Mouse (Mus musculus): ENCODE results near the gene Zfp791. TPM values are rescaled to one million over a fixed set of nuclear protein-coding genes. Genes with fewer than 3 reads are reported as not detected.
"Not testable (repeated sequence)": the region's sequence is repeated elsewhere in the genome, so short reads cannot be mapped to it uniquely, and the experiment has no call there.

Zfp791 gene
- total and polyA plus RNA-seq, 2 experiments from 2014 or later = 0.15 to 0.97 TPM

DNA sequence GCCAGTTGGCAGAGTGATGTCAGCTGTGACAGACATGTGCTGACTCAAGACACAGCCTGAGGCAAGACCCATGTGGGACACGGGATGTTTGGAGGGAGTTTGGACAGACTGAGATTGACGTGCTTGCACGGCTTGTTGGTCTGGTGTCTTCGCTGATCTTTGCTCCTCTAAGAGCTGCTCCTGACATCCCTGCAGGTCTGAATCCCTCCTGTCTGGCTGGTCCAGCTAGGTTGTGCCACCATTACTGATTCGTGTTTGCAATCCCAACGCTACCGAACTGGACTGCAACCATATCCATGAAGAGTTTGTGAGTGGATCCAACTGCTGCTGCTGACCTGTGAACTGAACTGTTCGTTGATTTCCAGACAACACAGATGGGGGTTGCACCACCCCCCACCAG, 796 bp upstream of the Zfp791 start:
- Histone ChIP-seq H3K9me3 (replicated peaks; ENCODE audit: control insufficient read depth, low read length) (no peaks in the 10 kb centered on the region), H3K9ac (replicated peaks; ENCODE audit: low read depth, low read length) (no peak overlapping the region), H3K4me1 (ENCODE audit: control insufficient read depth, insufficient read depth) (peaks cover 4% of the 10 kb centered on the region; the same call in 1 of the 2 replicates), H3K27ac (ENCODE audit: low read depth) (no peak overlapping the region), H3K4me2 (ENCODE audit: low read depth, low read length) (no peak overlapping the region), H3K27me3 (ENCODE audit: control insufficient read depth, insufficient read depth, low read length) (no peaks in the 10 kb centered on the region), H3K4me3 (ENCODE audit: low read depth, low read length) (no peak overlapping the region), H3K36me3 (replicated peaks; ENCODE audit: control insufficient read depth, insufficient read depth, low read length) (no peaks in the 10 kb centered on the region)
- TF ChIP-seq EP300 (IDR thresholded peaks at IDR 0.05; ENCODE audit: low read depth) (no peak), CTCF (IDR thresholded peaks at IDR 0.05; ENCODE audit: low read depth) (no peak)
- no peak for ATAC-seq (ENCODE audit: insufficient read depth, low read depth)
- DNase-seq (ENCODE audit: low spot score) = no peak
- 85% methylated on average over 8 of the region's 8 CpGs for WGBS

DNA sequence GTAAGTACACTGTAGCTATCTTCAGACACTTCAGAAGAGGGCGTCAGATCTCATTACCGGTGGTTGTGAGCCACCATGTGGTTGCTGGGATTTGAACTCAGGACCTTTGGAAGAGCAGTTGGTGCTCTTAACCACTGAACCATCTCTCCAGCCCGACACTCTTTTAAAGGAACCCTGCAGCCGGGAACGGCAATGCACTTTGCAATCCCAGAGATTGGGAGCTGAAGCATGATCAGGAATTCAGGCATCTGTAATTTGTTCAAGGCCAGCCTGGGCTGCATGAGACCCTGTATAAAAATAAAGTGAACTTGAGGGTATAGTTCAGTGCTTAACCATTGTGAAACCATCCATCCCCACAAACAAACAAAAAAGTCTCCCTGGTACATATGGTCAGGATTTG, 2.6 kb downstream of the Zfp791 start:
- not testable (repeated sequence) for H3K9me3 ChIP-seq (replicated peaks; ENCODE audit: control insufficient read depth, low read length); H3K4me1 ChIP-seq (ENCODE audit: control insufficient read depth, insufficient read depth); H3K9ac ChIP-seq (replicated peaks; ENCODE audit: low read depth, low read length); H3K4me3 ChIP-seq (ENCODE audit: low read depth, low read length); ATAC-seq (ENCODE audit: insufficient read depth, low read depth); H3K36me3 ChIP-seq (replicated peaks; ENCODE audit: control insufficient read depth, insufficient read depth, low read length); H3K27ac ChIP-seq (ENCODE audit: low read depth); H3K4me2 ChIP-seq (ENCODE audit: low read depth, low read length); H3K27me3 ChIP-seq (ENCODE audit: control insufficient read depth, insufficient read depth, low read length); DNase-seq (ENCODE audit: low spot score)
- WGBS = 81% methylated on average over 5 of the region's 5 CpGs

DNA sequence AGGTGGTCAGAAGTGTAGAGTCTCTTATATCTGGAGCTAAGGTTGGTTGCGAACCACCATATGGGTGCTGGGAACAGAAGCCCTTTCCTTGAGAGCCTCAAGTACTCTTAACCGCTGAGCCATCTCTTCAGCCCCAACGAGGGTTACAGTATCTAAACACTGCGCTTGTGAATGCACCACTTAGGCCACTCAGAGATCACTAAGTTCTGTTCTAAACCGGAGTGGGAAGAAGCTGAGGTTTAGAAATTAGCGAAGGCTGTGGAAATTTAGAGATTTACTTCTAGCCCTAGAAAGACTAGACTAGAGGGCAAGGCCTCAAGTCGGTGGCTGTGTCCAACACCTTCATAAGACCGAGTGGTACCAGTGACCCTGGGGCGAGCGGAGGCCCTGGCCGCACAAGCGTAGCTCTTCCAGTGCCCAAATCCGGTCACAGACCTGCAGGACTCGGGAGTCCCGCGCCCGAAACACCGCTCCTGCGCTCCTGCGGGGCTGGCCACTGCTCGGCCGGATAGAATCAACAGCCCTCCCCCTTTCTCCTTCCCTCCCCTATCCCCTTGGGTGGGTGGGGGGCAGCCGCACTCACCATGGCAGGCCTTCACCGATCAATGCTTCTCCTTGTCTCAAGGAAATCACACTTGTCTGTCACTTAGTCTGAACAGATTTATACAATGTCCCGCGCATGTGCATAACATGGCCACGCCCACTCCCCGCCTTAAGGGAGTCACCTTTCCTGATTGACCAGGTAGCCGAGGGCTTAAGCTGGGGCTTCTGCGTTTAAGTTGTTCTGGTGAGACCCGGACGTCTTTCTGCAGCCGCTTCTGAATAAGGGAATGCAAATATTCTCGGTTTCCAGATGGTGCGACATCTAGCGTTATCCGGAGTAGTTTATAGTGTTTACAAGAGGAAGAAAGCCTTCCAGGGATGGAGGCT, 3.6 kb downstream of the Zfp791 start:
- ATAC-seq (ENCODE audit: insufficient read depth, low read depth) (peak; percentile 79), DNase-seq (ENCODE audit: low spot score) (peak; percentile 68)
- H3K9me3 ChIP-seq (replicated peaks; ENCODE audit: control insufficient read depth, low read length) = no peaks in the 10 kb centered on the region
- H3K27me3 ChIP-seq (ENCODE audit: control insufficient read depth, insufficient read depth, low read length) = no peaks in the 10 kb centered on the region
- H3K36me3 ChIP-seq (replicated peaks; ENCODE audit: control insufficient read depth, insufficient read depth, low read length) = no peaks in the 10 kb centered on the region
- TF ChIP-seq EP300 (IDR thresholded peaks at IDR 0.05; ENCODE audit: low read depth) (no peak), CTCF (IDR thresholded peaks at IDR 0.05; ENCODE audit: low read depth) (peak; percentile 29; the same call in 1 of the 2 replicates)
- peak overlapping the region; percentile 74 for H3K4me3 ChIP-seq (ENCODE audit: low read depth, low read length)
- 8% methylated on average over 37 of the region's 37 CpGs for WGBS
- peak overlapping the region; percentile 54 for H3K27ac ChIP-seq (ENCODE audit: low read depth)
- peaks cover 4% of the 10 kb centered on the region; the same call in 1 of the 2 replicates for H3K4me1 ChIP-seq (ENCODE audit: control insufficient read depth, insufficient read depth)
- H3K9ac ChIP-seq (replicated peaks; ENCODE audit: low read depth, low read length) = peak overlapping the region; percentile 79
- H3K4me2 ChIP-seq (ENCODE audit: low read depth, low read length) = peak overlapping the region; percentile 90

DNA sequence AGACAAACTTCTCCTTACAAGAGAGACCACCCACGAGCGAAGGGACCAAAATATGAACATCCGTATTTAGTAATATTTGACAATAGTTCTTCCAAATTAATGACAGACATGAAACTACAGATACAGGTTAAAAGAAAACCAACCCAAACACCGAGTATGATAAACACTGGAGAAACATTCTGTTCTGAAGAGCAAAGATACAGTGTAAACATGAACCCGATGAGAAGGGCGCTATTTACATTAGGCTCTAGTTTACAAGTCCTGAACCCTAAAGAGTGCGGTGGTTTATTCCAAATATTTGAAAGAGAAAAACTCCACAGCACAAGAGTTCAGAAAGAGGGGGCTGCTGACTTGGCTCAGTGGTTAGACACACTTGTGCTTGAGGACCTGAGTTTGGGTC, 5.9 kb downstream of the Zfp791 start:
- Histone ChIP-seq H3K4me3 (ENCODE audit: low read depth, low read length) (no peak overlapping the region), H3K9ac (replicated peaks; ENCODE audit: low read depth, low read length) (no peak overlapping the region), H3K4me1 (ENCODE audit: control insufficient read depth, insufficient read depth) (peaks cover 4% of the 10 kb centered on the region; the same call in 1 of the 2 replicates), H3K4me2 (ENCODE audit: low read depth, low read length) (no peak overlapping the region), H3K27ac (ENCODE audit: low read depth) (no peak overlapping the region), H3K36me3 (replicated peaks; ENCODE audit: control insufficient read depth, insufficient read depth, low read length) (0 out of 2 replicates have a peak, but pooled peaks cover under 1% of the 10 kb centered on the region), H3K9me3 (replicated peaks; ENCODE audit: control insufficient read depth, low read length) (no peaks in the 10 kb centered on the region), H3K27me3 (ENCODE audit: control insufficient read depth, insufficient read depth, low read length) (no peaks in the 10 kb centered on the region)
- no peak for TF ChIP-seq EP300 (IDR thresholded peaks at IDR 0.05; ENCODE audit: low read depth)
- ATAC-seq (ENCODE audit: insufficient read depth, low read depth) (no peak), DNase-seq (ENCODE audit: low spot score) (no peak)
- WGBS = 89% methylated on average over 7 of the region's 7 CpGs

DNA sequence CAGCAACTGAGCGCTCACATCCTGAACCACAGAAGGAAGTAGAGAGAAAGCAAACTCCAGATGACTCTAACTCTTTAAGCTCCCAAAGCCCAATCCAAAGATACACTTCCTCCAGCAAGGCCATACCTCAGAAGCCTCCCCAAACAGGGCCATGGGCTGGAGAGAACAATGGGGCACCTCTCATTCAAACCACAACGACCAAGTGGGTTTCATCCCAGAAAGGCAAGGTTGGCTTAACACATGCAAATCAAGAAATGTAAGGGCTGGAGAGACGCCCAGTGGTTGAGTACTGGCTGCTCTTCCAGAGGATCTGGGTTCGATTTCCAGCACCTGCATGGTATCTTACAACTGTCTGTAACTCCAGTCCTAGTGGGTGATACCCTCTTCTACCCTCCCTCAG, 7.4 kb downstream of the Zfp791 start:
- 73% methylated on average over 4 of the region's 4 CpGs for WGBS
- no peaks in the 10 kb centered on the region for H3K27me3 ChIP-seq (ENCODE audit: control insufficient read depth, insufficient read depth, low read length)
- H3K27ac ChIP-seq (ENCODE audit: low read depth) = no peak overlapping the region
- no peak for ATAC-seq (ENCODE audit: insufficient read depth, low read depth)
- no peak overlapping the region for H3K9ac ChIP-seq (replicated peaks; ENCODE audit: low read depth, low read length)
- H3K9me3 ChIP-seq (replicated peaks; ENCODE audit: control insufficient read depth, low read length) = no peaks in the 10 kb centered on the region
- DNase-seq (ENCODE audit: low spot score) = no peak
- H3K4me1 ChIP-seq (ENCODE audit: control insufficient read depth, insufficient read depth) = peaks cover 4% of the 10 kb centered on the region; the same call in 1 of the 2 replicates
- no peak overlapping the region for H3K4me3 ChIP-seq (ENCODE audit: low read depth, low read length)
- H3K4me2 ChIP-seq (ENCODE audit: low read depth, low read length) = no peak overlapping the region
- TF ChIP-seq EP300 (IDR thresholded peaks at IDR 0.05; ENCODE audit: low read depth) (no peak), CTCF (IDR thresholded peaks at IDR 0.05; ENCODE audit: low read depth) (no peak)
- H3K36me3 ChIP-seq (replicated peaks; ENCODE audit: control insufficient read depth, insufficient read depth, low read length) = peaks cover 15% of the 10 kb centered on the region

Data from heart, postnatal 0 days (tissue).